Comparison of ENCODE assay signal across 22 mouse cellular contexts in genomic region chr9:112841473-112841872, GRCm38 (mm10).
DNase-seq lines count a peak whose midpoint lies in the region; ATAC-seq lines count a peak whose summit lies in the region.
"Had no signal": no experiment of that assay in that cellular context is flagged by ENCODE, and none has a peak within 500 bp of the region (broad histone marks: within the 10 kb centered on the region; RNA-seq: fewer than 3 reads in every experiment).

No protein-coding gene starts in this region.

- 19% methylated on average over 6 of the region's 6 CpGs for WGBS in kidney, embryonic 16.5 days

- no peaks in the 10 kb centered on the region for H3K36me3 ChIP-seq in kidney, embryonic 16.5 days (ENCODE audit: insufficient read depth, low read length)
- H3K36me3 ChIP-seq: embryonic facial prominence, embryonic 10.5 days; embryonic facial prominence, embryonic 12.5 days; forebrain, embryonic 15.5 days; G1E had no signal

- H3K4me1 ChIP-seq in kidney, embryonic 16.5 days (ENCODE audit: insufficient read depth, low read length): no peaks in the 10 kb centered on the region
- H3K4me1 ChIP-seq: embryonic facial prominence, embryonic 10.5 days; embryonic facial prominence, embryonic 12.5 days; forebrain, embryonic 13.5 days; forebrain, embryonic 15.5 days had no signal

- DNase-seq in cerebellum, adult 11 months: no peak
- peak; percentile 16 for DNase-seq in embryo, embryonic 10.5 days (ENCODE audit: low spot score)
- no peak for DNase-seq in embryo, embryonic 11 days
- DNase-seq in kidney, postnatal 14 days: no peak
- DNase-seq: adrenal gland, adult 8-10 months; adrenal gland, postnatal 14 days; adrenal gland, postnatal 36 days; B cell, adult 2 months; cerebellum, adult 11-12 months; cerebellum, adult 9-10 months; forebrain, postnatal 0 days had no signal

- no peak overlapping the region for H3K27ac ChIP-seq in kidney, embryonic 16.5 days (ENCODE audit: low read length)
- H3K27ac ChIP-seq: embryonic facial prominence, embryonic 10.5 days; embryonic facial prominence, embryonic 12.5 days; forebrain, embryonic 13.5 days; forebrain, embryonic 15.5 days had no signal

- ATAC-seq in cerebellum, adult (ENCODE audit: insufficient number of reproducible peaks, low FRiP score, low TSS enrichment): peak; percentile 58; the same call in 1 of the 2 replicates
- ATAC-seq in kidney, embryonic 16.5 days (ENCODE audit: low FRiP score, low TSS enrichment): peak; percentile 35; the same call in 1 of the 2 replicates
- ATAC-seq: activated CD4-positive, CD25-positive, alpha-beta regulatory T cell, adult 4 months; CD4-positive, CD25-positive, alpha-beta regulatory T cell, adult 4 months; forebrain, embryonic 13.5 days; forebrain, embryonic 15.5 days; forebrain, postnatal 0 days; Patski had no signal

- H3K4me2 ChIP-seq in kidney, embryonic 16.5 days (replicated peaks; ENCODE audit: low read depth, low read length): no peak overlapping the region
- H3K4me2 ChIP-seq: embryonic facial prominence, embryonic 12.5 days; forebrain, embryonic 13.5 days; forebrain, embryonic 15.5 days had no signal

- no peaks in the 10 kb centered on the region for H3K27me3 ChIP-seq in kidney, embryonic 16.5 days (ENCODE audit: insufficient read depth, low read length)
- H3K27me3 ChIP-seq: CH12.LX; embryonic facial prominence, embryonic 12.5 days; forebrain, embryonic 13.5 days; forebrain, embryonic 15.5 days; Patski had no signal

- H3K4me3 ChIP-seq in kidney, embryonic 16.5 days (ENCODE audit: low read length): no peak overlapping the region
- H3K4me3 ChIP-seq: embryonic facial prominence, embryonic 10.5 days; embryonic facial prominence, embryonic 12.5 days; forebrain, embryonic 13.5 days; forebrain, embryonic 15.5 days had no signal

- no peak overlapping the region for H3K9ac ChIP-seq in kidney, embryonic 16.5 days (replicated peaks; ENCODE audit: low read length)
- H3K9ac ChIP-seq: embryonic facial prominence, embryonic 12.5 days; forebrain, embryonic 13.5 days; forebrain, embryonic 15.5 days; forebrain, postnatal 0 days had no signal

- no peaks in the 10 kb centered on the region for H3K9me3 ChIP-seq in kidney, embryonic 16.5 days (ENCODE audit: low read length)
- H3K9me3 ChIP-seq: embryonic facial prominence, embryonic 10.5 days; embryonic facial prominence, embryonic 12.5 days; forebrain, embryonic 13.5 days; forebrain, embryonic 15.5 days had no signal
